Mouse (Mus musculus): ENCODE measurements around the gene Cib4.

The Cib4 gene

GRCm38 (mm10) chr5:30571820-30572219 lies 26.2 kb upstream of the Cib4 start:
- no peak for DNase-seq (ENCODE audit: low spot score)

GRCm38 (mm10) chr5:30568479-30568878 lies 22.8 kb upstream of the Cib4 start:
- no peak for DNase-seq (ENCODE audit: low spot score)

GRCm38 (mm10) chr5:30559986-30560493 lies 14.4 kb upstream of the Cib4 start:
- no peak for DNase-seq (ENCODE audit: low spot score)

- no peak for DNase-seq (ENCODE audit: low spot score)
Measured at GRCm38 (mm10) chr5:30559421-30559820, 13.8 kb upstream of the Cib4 start.

- no peak for DNase-seq (ENCODE audit: low spot score)
Measured at GRCm38 (mm10) chr5:30556284-30556683, 10.6 kb upstream of the Cib4 start.

GRCm38 (mm10) chr5:30554981-30555380 lies 9.3 kb upstream of the Cib4 start:
- no peak for DNase-seq (ENCODE audit: low spot score)

GRCm38 (mm10) chr5:30553936-30554335 lies 8.3 kb upstream of the Cib4 start:
- DNase-seq (ENCODE audit: low spot score) = no peak

- DNase-seq (ENCODE audit: low spot score) = no peak
Measured at GRCm38 (mm10) chr5:30552006-30552405, 6.4 kb upstream of the Cib4 start.

GRCm38 (mm10) chr5:30551022-30551638 lies 5.5 kb upstream of the Cib4 start:
- no peak for DNase-seq (ENCODE audit: low spot score)

- no peak for DNase-seq (ENCODE audit: low spot score)
Measured at GRCm38 (mm10) chr5:30550334-30551021, 4.8 kb upstream of the Cib4 start.

- DNase-seq (ENCODE audit: low spot score) = no peak
Measured at GRCm38 (mm10) chr5:30548681-30549080, 3.0 kb upstream of the Cib4 start.

- DNase-seq (ENCODE audit: low spot score) = no peak
Measured at GRCm38 (mm10) chr5:30536051-30536570, 9.5 kb downstream of the Cib4 start.

- no peak for DNase-seq (ENCODE audit: low spot score)
Measured at GRCm38 (mm10) chr5:30534637-30535036, 11.0 kb downstream of the Cib4 start.

GRCm38 (mm10) chr5:30528906-30529305 lies 16.7 kb downstream of the Cib4 start:
- DNase-seq (ENCODE audit: low spot score) = no peak

- DNase-seq (ENCODE audit: low spot score) = no peak
Measured at GRCm38 (mm10) chr5:30527129-30527528, 18.5 kb downstream of the Cib4 start.

- no peak for DNase-seq (ENCODE audit: low spot score)
Measured at GRCm38 (mm10) chr5:30525920-30526836, 19.5 kb downstream of the Cib4 start.

- no peak for DNase-seq (ENCODE audit: low spot score)
Measured at GRCm38 (mm10) chr5:30524213-30524612, 21.4 kb downstream of the Cib4 start.

GRCm38 (mm10) chr5:30523131-30523530 lies 22.5 kb downstream of the Cib4 start:
- DNase-seq (ENCODE audit: low spot score) = no peak

GRCm38 (mm10) chr5:30522406-30522805 lies 23.2 kb downstream of the Cib4 start:
- no peak for DNase-seq (ENCODE audit: low spot score)

- no peak for DNase-seq (ENCODE audit: low spot score)
Measured at GRCm38 (mm10) chr5:30520214-30520732, 25.4 kb downstream of the Cib4 start.

- DNase-seq (ENCODE audit: low spot score) = no peak
Measured at GRCm38 (mm10) chr5:30519494-30519893, 26.1 kb downstream of the Cib4 start.

GRCm38 (mm10) chr5:30518547-30518946 lies 27.1 kb downstream of the Cib4 start:
- no peak for DNase-seq (ENCODE audit: low spot score)
